Mouse (Mus musculus): Measurements from ENCODE around the gene 1600014C10Rik. TPM values are rescaled to one million over a fixed set of nuclear protein-coding genes. Genes with fewer than 3 reads are reported as not detected.

1600014C10Rik gene
- polyA plus RNA-seq, 1 experiment = 32.8 TPM

DNA sequence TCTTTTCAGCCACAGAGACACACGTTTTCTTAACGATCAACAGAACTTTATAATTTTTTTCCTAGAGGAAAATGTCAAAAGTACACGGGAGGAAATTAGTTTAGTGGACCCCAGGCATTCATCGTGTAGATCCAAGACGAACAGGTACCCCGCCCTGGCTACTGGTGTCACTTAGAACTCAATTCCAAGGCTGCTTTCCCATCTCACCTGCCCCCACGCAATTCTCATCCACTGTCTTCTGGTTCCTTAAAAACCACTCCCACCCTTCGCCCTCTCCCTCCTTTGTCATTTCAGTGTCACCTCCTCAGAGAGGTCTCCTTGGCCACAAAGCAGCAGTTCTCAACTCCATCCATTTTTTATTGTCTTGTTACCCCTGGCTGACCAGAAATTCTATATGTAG, 45.3 kb downstream of the 1600014C10Rik start:
- Histone ChIP-seq H3K27ac (ENCODE audit: insufficient read depth, low read length) (no peak overlapping the region; the same call in 1 of the 2 replicates), H3K27me3 (ENCODE audit: control insufficient read depth, insufficient read depth, low read length) (no peaks in the 10 kb centered on the region), H3K4me3 (replicated peaks; ENCODE audit: insufficient read depth, low read depth, low read length) (peak overlapping the region; percentile 72), H3K4me1 (ENCODE audit: control insufficient read depth, insufficient read depth, low read length) (peaks cover 5% of the 10 kb centered on the region; the same call in 1 of the 2 replicates)
- no peak for TF ChIP-seq CTCF (IDR thresholded peaks at IDR 0.05; ENCODE audit: borderline replicate concordance, insufficient read depth, low read depth, low read length)
- TF ChIP-seq POLR2A (IDR thresholded peaks at IDR 0.05; ENCODE audit: borderline replicate concordance, insufficient read depth, low read length) = no peak
- 26% methylated on average over 8 of the region's 8 CpGs for WGBS
- DNase-seq = peak in 1 of 2 experiments; percentile 50

DNA sequence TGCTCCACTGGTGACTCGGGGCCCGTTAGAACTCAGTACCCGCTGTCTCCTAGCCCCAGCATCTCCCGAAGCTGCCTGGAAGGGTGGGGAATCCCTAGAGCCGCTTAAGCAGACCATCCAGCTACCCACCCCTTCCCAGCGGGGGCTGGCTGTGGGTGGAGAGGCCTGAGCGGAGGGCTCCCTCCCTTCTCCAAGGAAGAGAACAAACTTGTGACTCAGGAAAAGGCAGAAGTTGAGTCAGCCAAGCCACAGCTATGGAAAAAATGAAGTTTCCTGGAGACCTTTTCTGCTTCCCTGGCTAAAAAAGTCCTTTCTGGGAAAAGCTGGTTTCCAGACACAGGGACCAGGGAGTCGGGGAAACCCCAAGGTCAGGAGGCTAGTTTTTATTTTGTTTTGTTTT, 47.3 kb downstream of the 1600014C10Rik start:
- no peaks in the 10 kb centered on the region for H3K27me3 ChIP-seq (ENCODE audit: control insufficient read depth, insufficient read depth, low read length)
- peaks cover 5% of the 10 kb centered on the region; the same call in 1 of the 2 replicates for H3K4me1 ChIP-seq (ENCODE audit: control insufficient read depth, insufficient read depth, low read length)
- no peak for TF ChIP-seq POLR2A (IDR thresholded peaks at IDR 0.05; ENCODE audit: borderline replicate concordance, insufficient read depth, low read length)
- no peak for TF ChIP-seq CTCF (IDR thresholded peaks at IDR 0.05; ENCODE audit: borderline replicate concordance, insufficient read depth, low read depth, low read length)
- H3K27ac ChIP-seq (ENCODE audit: insufficient read depth, low read length) = no peak overlapping the region
- no peak for DNase-seq
- no peak overlapping the region for H3K4me3 ChIP-seq (replicated peaks; ENCODE audit: insufficient read depth, low read depth, low read length)
- 29% methylated on average over 8 of the region's 8 CpGs for WGBS

DNA sequence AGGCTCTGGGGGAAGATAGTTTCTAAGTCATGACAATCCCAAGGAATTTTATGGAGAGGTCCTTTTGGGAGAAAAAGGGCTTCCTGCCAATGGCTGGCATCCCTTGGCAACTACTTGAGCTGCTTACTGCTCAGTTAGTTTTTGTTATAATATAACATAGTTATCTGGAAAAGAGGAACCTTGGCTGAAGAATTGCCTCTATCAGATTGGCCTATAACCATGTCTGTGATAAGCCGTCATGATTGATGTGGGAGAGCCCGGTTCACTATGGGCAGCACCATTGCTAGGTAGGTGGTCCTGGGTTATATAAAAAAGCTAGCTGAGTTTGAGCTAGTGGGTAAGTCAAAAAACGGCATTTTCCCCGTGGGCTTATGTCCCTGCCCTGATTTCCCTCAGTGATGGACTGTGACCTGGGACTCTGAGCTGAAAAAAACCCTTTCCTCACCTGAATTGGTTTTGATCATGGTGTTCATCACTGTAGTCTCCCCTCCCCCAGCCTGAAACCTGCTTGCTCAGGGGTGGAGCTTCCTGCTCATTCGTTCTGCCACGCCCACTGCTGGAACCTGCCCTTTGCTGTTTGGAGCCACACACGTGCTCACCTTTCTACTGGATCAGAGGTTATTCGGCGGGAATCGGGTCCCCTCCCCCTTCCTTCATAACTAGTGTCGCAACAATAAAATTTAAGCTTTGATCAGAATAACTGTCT, 53.5 kb downstream of the 1600014C10Rik start:
- 62% methylated on average over 11 of the region's 11 CpGs for WGBS
- no peak for TF ChIP-seq POLR2A (IDR thresholded peaks at IDR 0.05; ENCODE audit: borderline replicate concordance, insufficient read depth, low read length)
- no peak for TF ChIP-seq CTCF (IDR thresholded peaks at IDR 0.05; ENCODE audit: borderline replicate concordance, insufficient read depth, low read depth, low read length)
- Histone ChIP-seq H3K4me1 (ENCODE audit: control insufficient read depth, insufficient read depth, low read length) (no peaks in the 10 kb centered on the region), H3K27ac (ENCODE audit: insufficient read depth, low read length) (no peak overlapping the region), H3K27me3 (ENCODE audit: control insufficient read depth, insufficient read depth, low read length) (no peaks in the 10 kb centered on the region), H3K4me3 (replicated peaks; ENCODE audit: insufficient read depth, low read depth, low read length) (no peak overlapping the region)
- no peak for DNase-seq

DNA sequence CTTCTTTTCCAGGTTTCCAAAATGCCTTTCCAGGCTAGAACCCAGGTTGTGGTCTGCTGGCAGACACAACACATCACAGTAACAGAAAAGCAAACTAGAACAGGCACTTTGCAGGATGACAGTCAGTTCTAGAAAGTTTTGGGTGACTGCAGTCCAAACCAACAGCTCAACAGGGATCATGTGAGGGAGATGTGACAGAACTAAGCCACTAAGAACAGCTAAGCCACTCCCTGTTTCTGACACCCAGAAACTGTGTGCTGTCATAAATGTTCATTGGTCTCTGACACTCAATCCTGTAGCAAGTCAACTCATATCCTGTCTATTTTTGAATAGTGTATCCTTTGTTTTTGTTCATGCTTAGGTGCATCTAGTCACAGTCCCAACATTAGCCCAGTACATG, 54.1 kb downstream of the 1600014C10Rik start:
- Histone ChIP-seq H3K27me3 (ENCODE audit: control insufficient read depth, insufficient read depth, low read length) (no peaks in the 10 kb centered on the region), H3K27ac (ENCODE audit: insufficient read depth, low read length) (no peak overlapping the region), H3K4me1 (ENCODE audit: control insufficient read depth, insufficient read depth, low read length) (no peaks in the 10 kb centered on the region), H3K4me3 (replicated peaks; ENCODE audit: insufficient read depth, low read depth, low read length) (no peak overlapping the region)
- no peak for DNase-seq
- no peak for TF ChIP-seq POLR2A (IDR thresholded peaks at IDR 0.05; ENCODE audit: borderline replicate concordance, insufficient read depth, low read length)
- no peak for TF ChIP-seq CTCF (IDR thresholded peaks at IDR 0.05; ENCODE audit: borderline replicate concordance, insufficient read depth, low read depth, low read length)

DNA sequence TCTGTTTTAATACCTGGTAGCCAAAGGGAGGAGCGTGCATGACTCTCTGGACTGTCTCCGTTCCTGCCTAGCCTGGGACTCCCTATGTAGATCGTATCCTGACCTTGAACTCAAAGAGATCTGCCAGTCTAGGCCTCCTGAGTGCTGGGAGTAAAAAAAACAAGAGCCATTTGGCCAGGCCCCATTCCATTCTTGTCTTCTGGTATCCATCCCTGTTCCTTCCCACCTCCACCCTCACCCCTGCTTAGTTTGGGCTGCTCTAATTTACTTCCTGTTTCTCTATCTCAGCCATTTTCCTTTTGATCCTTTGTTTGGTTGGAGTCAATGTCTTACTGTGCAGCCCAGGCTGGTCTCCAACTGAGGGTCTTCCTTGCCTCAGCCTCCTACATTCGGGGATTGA, 59.4 kb downstream of the 1600014C10Rik start:
- Histone ChIP-seq H3K27me3 (ENCODE audit: control insufficient read depth, insufficient read depth, low read length) (no peaks in the 10 kb centered on the region), H3K27ac (ENCODE audit: insufficient read depth, low read length) (no peak overlapping the region), H3K4me1 (ENCODE audit: control insufficient read depth, insufficient read depth, low read length) (no peaks in the 10 kb centered on the region), H3K4me3 (replicated peaks; ENCODE audit: insufficient read depth, low read depth, low read length) (no peak overlapping the region)
- WGBS = 82% methylated on average over 4 of the region's 4 CpGs
- no peak for DNase-seq
- TF ChIP-seq CTCF (IDR thresholded peaks at IDR 0.05; ENCODE audit: borderline replicate concordance, insufficient read depth, low read depth, low read length) (no peak), POLR2A (IDR thresholded peaks at IDR 0.05; ENCODE audit: borderline replicate concordance, insufficient read depth, low read length) (no peak)

Other genes with a start within 250 kb of the 1600014C10Rik start
- 30.3 and 31.4 TPM in 2 replicates for gene Uri1, start 159.7 kb upstream of the 1600014C10Rik start, polyA plus RNA-seq (2012; rRNA removed)
- gene Ccne1, start 75.7 kb upstream of the 1600014C10Rik start, polyA plus RNA-seq (2012; rRNA removed) = 19.6 and 20.3 TPM in 2 replicates
- 8.2 and 10.2 TPM in 2 replicates for gene Plekhf1, start 44.8 kb downstream of the 1600014C10Rik start, polyA plus RNA-seq (2012; rRNA removed)
- 36.8 and 39.3 TPM in 2 replicates for gene Pop4, start 88.2 kb downstream of the 1600014C10Rik start, polyA plus RNA-seq (2012; rRNA removed)